Mouse (Mus musculus): Measurements from ENCODE around the gene Rsad1. TPM values are rescaled to one million over a fixed set of nuclear protein-coding genes. Genes with fewer than 3 reads are reported as not detected.
A peak's percentile ranks its signal among the peaks of the same experiment; 100 is the strongest.

Rsad1 gene
- polyA plus RNA-seq, 1 experiment, result 3.2 TPM

DNA sequence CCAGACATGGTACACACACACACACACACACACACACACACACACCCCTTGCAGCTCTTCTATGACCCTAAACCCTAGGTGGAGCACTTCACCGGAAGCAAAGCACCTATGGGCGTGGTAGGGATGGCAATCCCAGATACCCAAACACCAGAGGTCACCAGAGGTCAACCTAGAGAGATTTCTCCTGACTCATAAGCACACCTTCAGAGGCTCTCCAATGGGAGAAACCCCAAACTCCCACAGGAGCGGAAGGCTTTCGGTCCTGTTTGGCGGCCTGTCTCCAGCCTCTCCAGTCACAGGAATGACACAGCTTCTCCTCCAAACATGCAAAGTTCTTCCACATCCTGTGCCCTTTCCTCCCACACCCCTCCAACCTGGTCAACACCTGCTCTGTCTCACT, 2.7 kb downstream of the Rsad1 start:
- Histone ChIP-seq H3K4me1 (ENCODE audit: control insufficient read depth, insufficient read depth, low read length) (no peaks in the 10 kb centered on the region), H3K36me3 (ENCODE audit: control insufficient read depth, insufficient read depth, low read length, poor library complexity, severe bottlenecking) (no peaks in the 10 kb centered on the region), H3K27me3 (ENCODE audit: control insufficient read depth, insufficient read depth, low read length, poor library complexity, severe bottlenecking) (no peaks in the 10 kb centered on the region), H3K4me3 (ENCODE audit: low read depth, low read length) (no peak overlapping the region), H3K9me3 (replicated peaks; ENCODE audit: control insufficient read depth, insufficient read depth, low read length, poor library complexity, severe bottlenecking) (no peaks in the 10 kb centered on the region), H3K27ac (ENCODE audit: insufficient read depth, low read length) (no peak overlapping the region), H3K9ac (ENCODE audit: low read depth, poor library complexity, severe bottlenecking) (no peak overlapping the region)
- TF ChIP-seq EP300 (IDR thresholded peaks at IDR 0.05; ENCODE audit: insufficient read depth, low read depth, low read length), result no peak

DNA sequence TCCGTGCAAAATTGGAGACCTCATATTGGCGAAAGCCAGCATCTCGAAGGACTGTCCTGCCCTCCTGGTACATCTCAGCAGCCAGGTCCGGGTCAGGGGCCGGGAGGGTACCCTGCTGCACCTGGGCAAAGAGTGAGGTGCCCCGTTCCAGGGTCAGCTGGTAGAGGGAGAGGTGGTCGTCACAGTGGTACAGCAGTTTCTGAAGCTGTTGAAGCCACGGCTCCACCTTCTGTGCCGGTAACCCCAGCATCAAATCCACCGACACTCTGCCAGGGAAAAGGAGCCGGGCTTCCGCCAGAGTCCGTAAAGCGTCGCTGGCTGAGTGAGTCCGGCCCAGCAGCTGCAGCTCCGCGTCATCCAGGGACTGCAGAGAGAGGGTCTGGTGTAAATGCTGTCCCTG, 4.6 kb downstream of the Rsad1 start:
- H3K4me1 ChIP-seq (ENCODE audit: control insufficient read depth, insufficient read depth, low read length), result no peaks in the 10 kb centered on the region
- no peak overlapping the region for H3K4me3 ChIP-seq (ENCODE audit: low read depth, low read length)
- H3K27me3 ChIP-seq (ENCODE audit: control insufficient read depth, insufficient read depth, low read length, poor library complexity, severe bottlenecking), result no peaks in the 10 kb centered on the region
- no peak for TF ChIP-seq CTCF (IDR thresholded peaks at IDR 0.05; ENCODE audit: low read depth, low read length)
- no peak for TF ChIP-seq POLR2A (IDR thresholded peaks at IDR 0.05; ENCODE audit: insufficient read depth, low read length)
- no peak for TF ChIP-seq EP300 (IDR thresholded peaks at IDR 0.05; ENCODE audit: insufficient read depth, low read depth, low read length)
- no peak overlapping the region for H3K9ac ChIP-seq (ENCODE audit: low read depth, poor library complexity, severe bottlenecking)
- no peak overlapping the region for H3K27ac ChIP-seq (ENCODE audit: insufficient read depth, low read length)
- no peaks in the 10 kb centered on the region for H3K9me3 ChIP-seq (replicated peaks; ENCODE audit: control insufficient read depth, insufficient read depth, low read length, poor library complexity, severe bottlenecking)
- no peaks in the 10 kb centered on the region for H3K36me3 ChIP-seq (ENCODE audit: control insufficient read depth, insufficient read depth, low read length, poor library complexity, severe bottlenecking)

DNA sequence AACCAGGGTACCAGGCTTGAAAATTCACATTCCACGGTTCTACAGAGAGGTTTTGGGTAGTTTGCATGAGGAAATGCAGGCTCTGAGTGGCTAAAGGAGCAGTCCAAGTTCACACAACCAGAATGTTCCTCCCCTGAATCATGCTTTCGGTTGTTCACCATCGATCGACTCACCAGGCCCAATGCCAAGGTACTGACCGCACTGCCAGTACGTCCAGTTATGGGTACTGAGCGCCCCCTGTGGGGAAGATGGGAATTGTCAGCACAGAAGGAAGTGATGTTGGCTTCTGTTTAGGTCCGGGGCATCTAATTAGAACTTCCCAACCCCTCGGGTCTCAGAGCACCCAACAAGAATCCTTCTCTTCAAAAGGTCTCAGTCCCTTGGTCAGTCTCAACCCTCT, 5.1 kb downstream of the Rsad1 start:
- H3K4me1 ChIP-seq (ENCODE audit: control insufficient read depth, insufficient read depth, low read length), result no peaks in the 10 kb centered on the region
- no peaks in the 10 kb centered on the region for H3K27me3 ChIP-seq (ENCODE audit: control insufficient read depth, insufficient read depth, low read length, poor library complexity, severe bottlenecking)
- H3K4me3 ChIP-seq (ENCODE audit: low read depth, low read length), result no peak overlapping the region
- TF ChIP-seq EP300 (IDR thresholded peaks at IDR 0.05; ENCODE audit: insufficient read depth, low read depth, low read length) (no peak), POLR2A (IDR thresholded peaks at IDR 0.05; ENCODE audit: insufficient read depth, low read length) (no peak), CTCF (IDR thresholded peaks at IDR 0.05; ENCODE audit: low read depth, low read length) (peak; percentile 78)
- H3K9ac ChIP-seq (ENCODE audit: low read depth, poor library complexity, severe bottlenecking), result no peak overlapping the region
- no peaks in the 10 kb centered on the region for H3K36me3 ChIP-seq (ENCODE audit: control insufficient read depth, insufficient read depth, low read length, poor library complexity, severe bottlenecking)
- no peaks in the 10 kb centered on the region for H3K9me3 ChIP-seq (replicated peaks; ENCODE audit: control insufficient read depth, insufficient read depth, low read length, poor library complexity, severe bottlenecking)
- H3K27ac ChIP-seq (ENCODE audit: insufficient read depth, low read length), result no peak overlapping the region

DNA sequence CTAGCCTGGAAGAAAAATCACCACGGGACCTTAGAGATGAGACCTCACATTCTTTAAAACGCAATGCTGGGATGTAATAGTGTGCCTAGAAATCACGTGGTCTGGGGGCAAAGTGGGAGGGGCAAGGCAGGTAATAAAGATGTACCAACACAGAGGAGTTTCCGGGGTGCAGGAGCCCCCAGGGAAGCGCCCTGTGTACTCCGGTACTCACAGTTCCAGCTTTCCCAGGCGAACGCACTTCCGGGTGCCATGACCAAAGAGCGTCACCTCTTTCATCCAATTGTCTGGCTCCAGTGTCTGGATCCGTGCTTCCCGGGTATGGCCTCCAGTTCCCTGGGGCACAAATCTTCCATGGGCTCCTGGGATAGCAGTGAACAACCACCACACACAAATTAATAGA, 5.7 kb downstream of the Rsad1 start:
- no peaks in the 10 kb centered on the region for H3K4me1 ChIP-seq (ENCODE audit: control insufficient read depth, insufficient read depth, low read length)
- no peak overlapping the region for H3K9ac ChIP-seq (ENCODE audit: low read depth, poor library complexity, severe bottlenecking)
- no peak overlapping the region for H3K4me3 ChIP-seq (ENCODE audit: low read depth, low read length)
- H3K36me3 ChIP-seq (ENCODE audit: control insufficient read depth, insufficient read depth, low read length, poor library complexity, severe bottlenecking), result no peaks in the 10 kb centered on the region
- no peaks in the 10 kb centered on the region for H3K9me3 ChIP-seq (replicated peaks; ENCODE audit: control insufficient read depth, insufficient read depth, low read length, poor library complexity, severe bottlenecking)
- no peak for TF ChIP-seq EP300 (IDR thresholded peaks at IDR 0.05; ENCODE audit: insufficient read depth, low read depth, low read length)
- H3K27me3 ChIP-seq (ENCODE audit: control insufficient read depth, insufficient read depth, low read length, poor library complexity, severe bottlenecking), result no peaks in the 10 kb centered on the region
- no peak overlapping the region for H3K27ac ChIP-seq (ENCODE audit: insufficient read depth, low read length)

DNA sequence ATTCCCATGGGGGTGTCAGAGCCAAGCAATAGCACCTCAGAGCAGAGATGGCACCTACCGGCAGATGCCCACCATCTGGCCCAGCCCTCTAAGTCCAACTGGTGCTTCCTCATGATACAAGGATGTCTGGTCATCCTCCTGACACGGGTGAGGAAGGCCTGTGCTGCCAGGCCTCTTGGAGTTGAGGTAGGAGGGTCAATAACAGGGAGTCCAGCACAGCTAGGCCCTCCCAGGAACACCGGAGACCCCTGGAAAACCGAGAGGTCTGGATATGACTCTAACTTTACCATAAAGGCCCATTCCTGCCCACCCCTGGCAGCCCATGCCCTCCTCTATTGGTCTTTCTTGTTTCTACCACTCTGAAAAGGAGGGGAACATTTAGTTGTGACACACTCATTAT, 6.7 kb downstream of the Rsad1 start:
- Histone ChIP-seq H3K9me3 (replicated peaks; ENCODE audit: control insufficient read depth, insufficient read depth, low read length, poor library complexity, severe bottlenecking) (no peaks in the 10 kb centered on the region), H3K27me3 (ENCODE audit: control insufficient read depth, insufficient read depth, low read length, poor library complexity, severe bottlenecking) (no peaks in the 10 kb centered on the region), H3K4me1 (ENCODE audit: control insufficient read depth, insufficient read depth, low read length) (no peaks in the 10 kb centered on the region), H3K4me3 (ENCODE audit: low read depth, low read length) (no peak overlapping the region), H3K27ac (ENCODE audit: insufficient read depth, low read length) (no peak overlapping the region), H3K9ac (ENCODE audit: low read depth, poor library complexity, severe bottlenecking) (no peak overlapping the region), H3K36me3 (ENCODE audit: control insufficient read depth, insufficient read depth, low read length, poor library complexity, severe bottlenecking) (no peaks in the 10 kb centered on the region)
- TF ChIP-seq CTCF (IDR thresholded peaks at IDR 0.05; ENCODE audit: low read depth, low read length), result no peak
- no peak for TF ChIP-seq POLR2A (IDR thresholded peaks at IDR 0.05; ENCODE audit: insufficient read depth, low read length)
- TF ChIP-seq EP300 (IDR thresholded peaks at IDR 0.05; ENCODE audit: insufficient read depth, low read depth, low read length), result no peak

DNA sequence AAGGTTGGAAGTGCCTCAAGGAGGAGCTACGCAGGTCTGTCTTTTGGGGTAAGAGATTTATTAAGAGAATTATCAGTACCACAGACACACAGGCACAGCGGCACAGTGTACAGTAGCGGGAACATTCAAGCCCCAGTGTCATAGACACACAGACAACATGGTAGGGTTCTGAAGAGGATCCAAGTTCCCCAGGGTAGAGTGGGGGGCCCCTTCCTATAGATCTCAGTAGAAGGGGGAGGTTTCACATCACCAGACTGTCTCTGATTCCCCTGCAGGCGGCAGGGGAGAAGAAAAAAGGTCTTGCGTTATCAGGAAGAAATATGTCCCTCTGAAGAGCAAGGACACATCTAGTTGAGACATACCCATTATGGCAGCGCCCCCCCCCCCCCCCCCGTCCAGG, 9.3 kb downstream of the Rsad1 start:
- Histone ChIP-seq H3K36me3 (ENCODE audit: control insufficient read depth, insufficient read depth, low read length, poor library complexity, severe bottlenecking) (no peaks in the 10 kb centered on the region), H3K27ac (ENCODE audit: insufficient read depth, low read length) (no peak overlapping the region), H3K27me3 (ENCODE audit: control insufficient read depth, insufficient read depth, low read length, poor library complexity, severe bottlenecking) (no peaks in the 10 kb centered on the region), H3K9me3 (replicated peaks; ENCODE audit: control insufficient read depth, insufficient read depth, low read length, poor library complexity, severe bottlenecking) (no peaks in the 10 kb centered on the region), H3K4me3 (ENCODE audit: low read depth, low read length) (no peak overlapping the region), H3K9ac (ENCODE audit: low read depth, poor library complexity, severe bottlenecking) (no peak overlapping the region), H3K4me1 (ENCODE audit: control insufficient read depth, insufficient read depth, low read length) (no peaks in the 10 kb centered on the region)
- TF ChIP-seq EP300 (IDR thresholded peaks at IDR 0.05; ENCODE audit: insufficient read depth, low read depth, low read length), result no peak
- TF ChIP-seq CTCF (IDR thresholded peaks at IDR 0.05; ENCODE audit: low read depth, low read length), result no peak
- no peak for TF ChIP-seq POLR2A (IDR thresholded peaks at IDR 0.05; ENCODE audit: insufficient read depth, low read length)
